Mouse (Mus musculus): ENCODE measurements around the gene Emc9. TPM values are rescaled to one million over a fixed set of nuclear protein-coding genes. Genes with fewer than 3 reads are reported as not detected.

Emc9 gene
- total and polyA plus RNA-seq, 3 experiments, result 38.7 to 59.4 TPM; not detected in 1

DNA sequence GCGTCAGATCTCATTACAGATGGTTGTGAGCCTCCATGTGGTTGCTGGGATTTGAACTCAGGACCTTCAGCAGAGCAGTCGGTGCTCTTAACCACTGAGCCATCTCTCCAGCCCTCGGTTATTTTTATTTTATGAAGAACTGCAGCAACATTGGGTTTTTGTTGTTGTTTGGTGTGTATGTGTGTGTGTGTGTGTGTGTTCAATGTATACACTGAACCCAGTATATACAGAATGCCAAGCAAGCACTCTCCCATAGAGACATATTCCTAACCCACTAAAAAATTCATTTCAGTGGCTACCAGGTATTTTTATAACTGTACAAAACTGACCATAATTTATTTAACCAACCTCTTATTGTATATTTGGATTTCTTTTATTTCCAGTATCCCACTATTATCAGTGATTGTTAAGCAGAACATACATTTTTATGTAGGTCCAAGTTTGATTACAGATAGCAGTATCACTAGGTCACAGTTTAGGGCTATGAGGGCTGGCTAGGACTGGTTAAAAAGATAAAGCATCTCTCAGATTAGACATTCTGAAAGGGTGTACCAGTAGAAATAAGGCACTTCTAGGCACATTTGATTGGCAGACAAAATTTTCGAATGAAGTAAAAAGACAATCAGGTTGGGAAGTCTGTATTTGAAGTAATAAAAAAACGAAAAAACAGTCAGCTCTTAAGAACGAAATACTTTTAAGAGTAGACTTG lies 26.2 kb downstream of the Emc9 start (continued):
- TF ChIP-seq CTCF (IDR thresholded peaks at IDR 0.05 in 2 of 3, conservative IDR thresholded peaks at IDR 0.05 in 1 of 3; ENCODE audit: control insufficient read depth in 1 of 3, insufficient read depth in 1 of 3, low read depth in 2 of 3, low read length in 3 of 3, poor library complexity in 1 of 3, severe bottlenecking in 1 of 3) (no peak), GABPA (IDR thresholded peaks at IDR 0.05; ENCODE audit: low read depth, low read length) (no peak)

DNA sequence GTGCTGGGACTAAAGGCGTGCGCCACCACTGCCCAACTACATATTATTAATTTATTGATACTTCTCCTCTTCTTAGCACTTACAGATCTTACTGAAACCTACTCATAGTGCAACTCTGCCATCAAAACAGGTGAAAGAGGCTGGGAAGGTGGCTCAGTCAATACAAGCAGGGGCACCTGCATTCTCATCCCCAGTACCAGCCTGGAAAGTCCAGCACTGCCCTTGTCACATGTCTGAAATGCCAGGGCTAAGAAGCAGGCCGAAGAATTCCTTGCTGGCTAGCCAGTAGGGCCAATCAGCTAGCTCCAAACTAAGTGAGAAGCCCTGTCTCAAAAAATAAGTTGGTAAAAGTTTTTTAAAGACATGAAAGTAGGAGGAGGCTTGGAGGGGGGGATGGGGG lies 27.5 kb downstream of the Emc9 start:
- Histone ChIP-seq H3K4me1 (ENCODE audit: control insufficient read depth in 1 of 2, insufficient read depth in 2 of 2, low read length in 2 of 2) (peaks cover 7 to 35% of the 10 kb centered on the region in 2 experiments; a peak in 3 of 4 replicates), H3K36me3 (ENCODE audit: control insufficient read depth in 1 of 2, insufficient read depth in 2 of 2, low read length in 2 of 2) (peaks cover 0 to 36% of the 10 kb centered on the region in 2 experiments; a peak in 2 of 4 replicates), H3K4me3 (ENCODE audit: control insufficient read depth in 1 of 2, insufficient read depth in 1 of 2, low read depth in 2 of 2, low read length in 2 of 2) (no peak overlapping the region), H3K9ac (ENCODE audit: control insufficient read depth, low read depth, low read length, poor library complexity, severe bottlenecking) (peak overlapping the region; percentile 52), H3K27me3 (ENCODE audit: control insufficient read depth in 1 of 2, insufficient read depth in 2 of 2, low read length in 2 of 2) (no peaks in the 10 kb centered on the region), H3K27ac (ENCODE audit: control insufficient read depth, low read depth, low read length) (peak overlapping the region; percentile 83), H3K79me2 (ENCODE audit: control insufficient read depth, insufficient read depth, low read length, poor library complexity) (no peaks in the 10 kb centered on the region; the same call in none of the 2 replicates), H3K9me3 (replicated peaks; ENCODE audit: insufficient read depth, low read length) (no peaks in the 10 kb centered on the region)
- TF ChIP-seq ZMIZ1 (IDR thresholded peaks at IDR 0.05; ENCODE audit: low read depth, low read length) (no peak), POLR2A (IDR thresholded peaks at IDR 0.05; ENCODE audit: control insufficient read depth in 1 of 2, insufficient read depth in 1 of 2, low read depth in 1 of 2, low read length in 2 of 2, poor library complexity in 1 of 2) (0 out of 4 replicates have a peak, but pooled peaks of 1 of the 2 experiments have one; percentile 6)
- no peak for DNase-seq (ENCODE audit: low read depth, low spot score)

DNA sequence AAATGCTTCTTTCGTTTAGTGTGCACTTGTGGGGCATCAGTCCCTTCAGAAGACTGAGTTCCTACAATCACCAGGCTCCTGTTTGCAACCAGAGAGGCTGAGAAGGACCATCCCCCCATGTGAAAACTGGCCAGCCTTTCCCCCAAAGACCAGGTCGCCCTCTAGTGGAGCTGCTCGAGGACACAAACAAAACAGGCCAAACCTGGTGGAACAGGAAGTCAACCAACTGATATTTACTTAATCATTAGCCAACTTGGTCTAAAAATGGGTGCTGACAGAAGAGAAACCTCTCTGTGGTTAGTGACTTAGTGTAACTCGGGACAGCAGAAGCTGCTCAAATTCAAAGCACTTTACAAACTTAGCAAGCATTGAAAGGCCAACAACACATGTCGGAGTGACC lies 28.1 kb downstream of the Emc9 start:
- H3K27ac ChIP-seq (ENCODE audit: control insufficient read depth, low read depth, low read length), result peak overlapping the region; percentile 83
- H3K36me3 ChIP-seq (ENCODE audit: control insufficient read depth in 1 of 2, insufficient read depth in 2 of 2, low read length in 2 of 2), result peaks cover 0 to 36% of the 10 kb centered on the region in 2 experiments; a peak in 2 of 4 replicates
- no peaks in the 10 kb centered on the region; the same call in none of the 2 replicates for H3K79me2 ChIP-seq (ENCODE audit: control insufficient read depth, insufficient read depth, low read length, poor library complexity)
- H3K4me3 ChIP-seq (ENCODE audit: control insufficient read depth in 1 of 2, insufficient read depth in 1 of 2, low read depth in 2 of 2, low read length in 2 of 2), result peak overlapping the region; percentile 18 to 29; a peak in 3 of 4 replicates
- H3K9me3 ChIP-seq (replicated peaks; ENCODE audit: insufficient read depth, low read length), result no peaks in the 10 kb centered on the region
- H3K4me1 ChIP-seq (ENCODE audit: control insufficient read depth in 1 of 2, insufficient read depth in 2 of 2, low read length in 2 of 2), result peaks cover 7 to 33% of the 10 kb centered on the region in 2 experiments; a peak in 3 of 4 replicates
- H3K27me3 ChIP-seq (ENCODE audit: control insufficient read depth in 1 of 2, insufficient read depth in 2 of 2, low read length in 2 of 2), result no peaks in the 10 kb centered on the region
- peak; percentile 93 for DNase-seq (ENCODE audit: low read depth, low spot score)
- peak overlapping the region; percentile 52 for H3K9ac ChIP-seq (ENCODE audit: control insufficient read depth, low read depth, low read length, poor library complexity, severe bottlenecking)
- TF ChIP-seq TCF12 (IDR thresholded peaks at IDR 0.05; ENCODE audit: low read depth, low read length) (0 out of 2 replicates have a peak, but pooled peaks have one; percentile 26), MEF2A (IDR thresholded peaks at IDR 0.05; ENCODE audit: extremely low read depth, insufficient replicate concordance, low read depth, low read length, poor library complexity, severe bottlenecking) (peak; percentile 86; the same call in 1 of the 2 replicates), ZMIZ1 (IDR thresholded peaks at IDR 0.05; ENCODE audit: low read depth, low read length) (no peak), UBTF (IDR thresholded peaks at IDR 0.05; ENCODE audit: borderline replicate concordance, insufficient read depth, low read depth, low read length) (no peak), POLR2AphosphoS2 (IDR thresholded peaks at IDR 0.05; ENCODE audit: low read length) (no peak), ZKSCAN1 (IDR thresholded peaks at IDR 0.05; ENCODE audit: low read depth, low read length) (no peak), HCFC1 (IDR thresholded peaks at IDR 0.05; ENCODE audit: low read depth, low read length) (peak; percentile 41; the same call in 1 of the 2 replicates), JUND (IDR thresholded peaks at IDR 0.05; ENCODE audit: low read depth, low read length) (no peak), ZC3H11A (IDR thresholded peaks at IDR 0.05; ENCODE audit: low read depth, low read length) (no peak), KAT2A (conservative IDR thresholded peaks at IDR 0.05; ENCODE audit: low read depth, low read length) (no peak), ZNF384 (IDR thresholded peaks at IDR 0.05; ENCODE audit: low read depth, low read length) (no peak), EP300 (IDR thresholded peaks at IDR 0.05; ENCODE audit: low read depth in 1 of 2, low read length in 2 of 2) (peak; percentile 14 to 72; a peak in 1 of 4 replicates), MXI1 (IDR thresholded peaks at IDR 0.05; ENCODE audit: low read depth, low read length) (no peak; the same call in 1 of the 2 replicates), SIN3A (IDR thresholded peaks at IDR 0.05; ENCODE audit: low read length) (peak; percentile 80), CTCF (IDR thresholded peaks at IDR 0.05 in 2 of 3, conservative IDR thresholded peaks at IDR 0.05 in 1 of 3; ENCODE audit: control insufficient read depth in 1 of 3, insufficient read depth in 1 of 3, low read depth in 2 of 3, low read length in 3 of 3, poor library complexity in 1 of 3, severe bottlenecking in 1 of 3) (peak; percentile 81 to 94 (median 84)), SMC3 (IDR thresholded peaks at IDR 0.05; ENCODE audit: low read depth, low read length) (peak; percentile 60), NELFE (IDR thresholded peaks at IDR 0.05; ENCODE audit: low read depth, low read length) (no peak), ELF1 (IDR thresholded peaks at IDR 0.05; ENCODE audit: low read depth, low read length) (peak; percentile 72; the same call in 1 of the 2 replicates), GABPA (IDR thresholded peaks at IDR 0.05; ENCODE audit: low read depth, low read length) (no peak), TBP (IDR thresholded peaks at IDR 0.05; ENCODE audit: low read depth, low read length) (peak; percentile 62; the same call in 1 of the 2 replicates), NRF1 (IDR thresholded peaks at IDR 0.05; ENCODE audit: insufficient read depth, low read depth, low read length, poor library complexity, severe bottlenecking) (no peak), E2F4 (IDR thresholded peaks at IDR 0.05; ENCODE audit: borderline replicate concordance, low read depth, low read length) (no peak), ETS1 (IDR thresholded peaks at IDR 0.05; ENCODE audit: low read depth, low read length) (peak; percentile 81), USF1 (IDR thresholded peaks at IDR 0.05; ENCODE audit: low read depth, low read length) (no peak), GATA1 (IDR thresholded peaks at IDR 0.05; ENCODE audit: low read depth, low read length) (peak; percentile 65; the same call in 1 of the 2 replicates)
